Mouse (Mus musculus): ENCODE results near the gene Ntf5.

The Ntf5 gene

GRCm38 (mm10) chr7:45436444-45436843 is 22.9 kb downstream of the Ntf5 start:
- no peak for DNase-seq

DNA sequence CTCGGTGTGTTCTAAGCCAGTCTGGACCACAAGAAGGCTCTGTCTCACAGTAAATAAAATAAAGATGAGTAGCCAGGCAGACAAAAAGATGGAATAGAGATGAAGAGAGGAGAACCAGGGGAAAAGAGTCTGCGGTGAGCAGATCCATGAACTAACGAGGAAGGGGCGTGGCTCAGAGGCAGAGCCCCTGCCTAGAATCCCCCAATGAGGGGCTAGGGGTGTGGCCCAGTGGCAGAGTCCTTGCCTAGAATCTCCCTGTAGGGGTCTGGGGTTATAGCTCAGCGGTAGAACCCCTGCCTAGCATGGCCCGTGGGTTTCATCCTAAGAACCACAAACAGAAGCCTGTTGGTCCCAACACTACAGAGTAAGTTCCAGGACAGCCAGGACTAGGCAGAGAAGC is 23.6 kb downstream of the Ntf5 start:
- peak; percentile 64 for DNase-seq

- DNase-seq: peak; percentile 29
These were observed 24.2 kb downstream of the Ntf5 start, which contains the start of gene Ruvbl2 for GRCm38 (mm10) chr7:45437521-45438276. Gene Ruvbl2 (minus strand): TSS chr7:45438096.

GRCm38 (mm10) chr7:45443526-45444420 is 30.3 kb downstream of the Ntf5 start:
- DNase-seq: no peak

DNA sequence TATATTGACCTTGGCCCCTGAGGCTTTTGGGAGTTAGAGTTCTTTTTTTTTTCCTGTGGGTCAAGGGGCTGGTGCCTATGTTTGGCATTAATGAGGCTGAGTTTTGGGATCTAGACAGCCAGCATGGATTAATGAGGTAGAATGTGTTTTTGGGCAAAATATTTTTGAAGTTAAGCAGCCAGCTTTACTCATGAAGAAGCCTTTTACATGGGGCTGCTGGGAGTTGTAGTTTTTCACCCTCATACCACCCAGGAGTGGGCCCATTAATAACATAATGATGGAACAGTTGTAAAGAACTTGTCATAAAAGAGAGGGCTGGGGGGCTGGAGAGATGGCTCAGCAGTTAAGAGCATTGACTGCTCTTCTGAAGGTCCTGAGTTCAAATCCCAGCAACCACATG is 33.1 kb downstream of the Ntf5 start:
- DNase-seq: no peak

DNA sequence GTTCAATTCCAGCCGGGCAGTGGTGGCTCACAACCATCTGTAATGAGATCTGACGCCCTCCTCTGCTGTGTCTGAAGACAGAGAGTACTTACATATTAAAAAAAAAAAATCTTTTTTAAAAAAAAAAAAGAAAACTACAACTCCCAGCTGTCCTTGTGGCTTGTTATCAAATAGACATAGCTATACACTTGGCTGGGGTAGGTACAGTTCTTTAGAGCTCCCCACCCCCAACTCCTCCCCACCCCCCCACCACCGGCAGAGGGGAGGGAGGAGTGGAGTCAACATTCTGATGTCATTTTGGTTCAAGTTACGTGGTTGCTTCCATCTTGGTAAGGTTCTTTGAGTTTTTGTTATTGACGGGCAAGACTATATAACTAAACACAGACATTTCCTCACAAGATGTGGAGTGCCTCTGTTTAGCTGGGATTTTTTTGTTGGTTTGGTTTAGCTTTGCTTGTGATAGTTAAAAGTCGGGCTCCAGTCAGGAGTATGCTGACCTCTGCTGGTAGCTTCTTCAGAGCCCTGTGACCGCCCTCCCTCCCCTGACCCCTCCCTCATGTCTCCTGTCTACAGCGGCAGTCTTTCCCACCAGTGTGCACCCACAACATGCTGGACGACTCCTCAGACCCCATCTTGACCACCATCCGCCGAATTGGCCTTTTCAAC is 34.0 kb downstream of the Ntf5 start:
- peak; percentile 58 for DNase-seq

DNA sequence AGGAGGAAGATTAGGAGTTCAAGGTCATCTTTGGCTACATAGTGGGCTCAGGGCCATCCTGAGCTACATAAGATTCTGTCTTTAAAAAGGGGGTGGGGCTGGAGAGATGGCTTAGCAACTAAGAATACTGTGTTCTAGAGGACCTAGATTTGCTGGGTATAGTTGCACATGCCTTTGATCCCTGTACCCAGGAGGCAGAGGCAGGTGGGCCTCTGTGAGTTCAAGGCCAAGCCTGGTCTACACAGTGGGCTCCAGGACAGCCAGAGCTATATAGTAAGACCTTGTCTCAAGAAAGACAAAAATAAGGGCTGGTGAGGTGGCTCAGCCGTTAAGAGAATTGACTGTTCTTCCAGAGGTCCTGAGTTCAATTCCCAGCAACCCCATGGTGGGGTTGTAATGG is 36.5 kb downstream of the Ntf5 start:
- DNase-seq: no peak

DNA sequence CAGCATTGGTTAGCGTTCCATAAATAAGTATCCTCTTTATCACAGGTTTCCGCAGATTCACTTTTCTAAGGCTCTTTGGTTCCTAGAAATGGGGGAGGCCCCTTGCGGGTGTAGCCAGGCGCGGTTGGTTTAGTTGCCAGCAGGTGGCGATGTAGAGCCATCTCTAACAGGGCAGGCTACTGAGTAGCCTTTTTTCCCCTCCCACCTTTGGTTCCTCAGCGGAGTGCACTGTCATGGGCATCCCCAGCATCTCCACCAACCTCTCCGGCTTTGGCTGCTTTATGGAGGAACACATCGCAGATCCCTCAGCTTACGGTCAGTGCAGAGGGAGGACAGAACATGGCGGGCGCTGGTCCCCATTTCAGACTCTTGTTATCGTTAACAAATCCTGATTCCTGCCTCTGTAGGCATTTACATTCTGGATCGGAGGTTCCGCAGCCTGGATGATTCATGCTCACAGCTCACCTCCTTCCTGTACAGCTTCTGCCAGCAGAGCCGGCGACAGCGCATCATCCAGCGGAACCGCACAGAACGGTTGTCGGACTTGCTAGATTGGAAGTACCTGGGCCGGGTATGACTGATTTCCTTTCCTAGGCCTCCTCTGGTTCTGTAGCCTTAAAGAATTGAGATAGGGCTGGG is 38.0 kb downstream of the Ntf5 start:
- DNase-seq: peak; percentile 89

- no peak for DNase-seq
These were observed 41.5 kb downstream of the Ntf5 start for GRCm38 (mm10) chr7:45454971-45455370.

DNA sequence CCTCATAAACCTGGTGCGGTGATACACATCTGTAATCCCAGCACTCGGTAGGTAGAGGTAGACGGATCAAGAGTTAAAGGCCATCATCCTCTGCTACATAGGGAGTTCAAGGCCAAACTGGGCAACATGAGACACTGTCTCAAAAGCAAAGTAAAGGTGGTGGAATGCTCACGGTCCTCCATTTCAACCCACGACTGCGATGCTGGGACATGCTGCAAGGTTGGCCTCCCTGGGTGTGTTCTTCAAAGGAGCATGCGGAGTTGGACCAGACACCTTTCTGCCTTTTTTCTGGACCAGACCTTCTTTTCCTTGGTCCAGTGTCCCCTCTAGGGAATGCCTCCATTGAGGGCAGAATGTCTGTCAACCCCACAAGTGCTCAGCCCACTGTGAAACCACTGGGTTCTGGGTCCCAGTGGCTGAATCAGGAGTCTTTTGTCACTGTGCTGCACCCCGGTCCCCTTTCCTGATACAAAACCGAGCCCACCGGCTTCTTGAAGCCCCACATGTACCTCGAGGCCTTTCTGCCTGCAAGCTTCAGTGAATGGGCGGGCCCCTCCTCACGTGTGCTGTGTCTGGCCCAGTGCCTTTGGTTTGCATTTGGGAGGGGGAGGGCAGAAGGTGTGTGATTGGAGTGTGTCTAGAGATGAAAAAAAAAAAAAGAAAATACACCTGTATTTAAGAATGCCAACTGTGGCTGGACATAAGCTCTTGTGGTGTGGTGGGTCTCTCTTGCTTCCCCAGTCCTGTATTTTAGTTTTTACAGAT is 42.6 kb downstream of the Ntf5 start:
- no peak for DNase-seq

- DNase-seq: no peak
These were observed 43.3 kb downstream of the Ntf5 start for GRCm38 (mm10) chr7:45456721-45457203.

DNA sequence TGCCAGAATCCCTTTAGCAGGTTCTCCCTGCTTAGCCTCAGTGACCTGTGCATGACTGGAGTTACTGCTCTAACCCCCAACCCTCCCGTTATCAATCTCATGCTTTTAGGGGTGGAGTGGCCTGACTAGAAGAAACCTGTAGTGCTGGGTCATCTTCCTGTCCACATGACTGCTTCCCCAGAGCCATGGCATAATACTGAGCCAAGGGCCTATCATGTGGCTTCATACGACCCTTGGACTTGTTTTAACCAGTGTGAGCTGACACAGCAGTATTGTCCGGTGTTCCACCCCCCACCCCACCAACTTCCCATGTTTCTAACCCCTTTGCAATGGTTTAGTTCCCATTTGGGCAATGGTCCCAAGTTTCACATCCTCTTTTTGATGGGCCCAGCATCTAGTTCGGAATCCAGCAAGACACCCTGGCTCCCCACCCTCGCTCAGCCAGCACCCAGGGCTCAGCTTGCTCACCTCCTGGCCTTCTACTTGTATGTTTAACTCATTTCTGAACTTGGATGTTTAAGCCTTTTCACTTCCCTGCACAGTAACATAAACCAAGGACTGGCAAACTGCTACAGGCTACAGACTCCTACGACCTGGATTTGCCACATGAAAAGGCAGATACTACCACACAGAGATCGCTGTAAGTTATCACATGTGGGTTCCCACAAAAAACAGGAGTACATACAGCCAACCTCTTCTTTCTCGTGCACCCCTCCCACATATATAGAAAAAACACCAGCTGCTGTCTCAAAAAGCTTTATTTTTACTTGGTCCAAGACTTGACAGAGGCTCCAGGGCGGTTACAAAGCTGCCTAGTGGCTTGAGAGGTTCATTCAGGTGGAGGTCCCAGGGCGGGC is 43.9 kb downstream of the Ntf5 start:
- DNase-seq: no peak

- DNase-seq: peak; percentile 90
These were observed 45.5 kb downstream of the Ntf5 start for GRCm38 (mm10) chr7:45458748-45459563.

DNA sequence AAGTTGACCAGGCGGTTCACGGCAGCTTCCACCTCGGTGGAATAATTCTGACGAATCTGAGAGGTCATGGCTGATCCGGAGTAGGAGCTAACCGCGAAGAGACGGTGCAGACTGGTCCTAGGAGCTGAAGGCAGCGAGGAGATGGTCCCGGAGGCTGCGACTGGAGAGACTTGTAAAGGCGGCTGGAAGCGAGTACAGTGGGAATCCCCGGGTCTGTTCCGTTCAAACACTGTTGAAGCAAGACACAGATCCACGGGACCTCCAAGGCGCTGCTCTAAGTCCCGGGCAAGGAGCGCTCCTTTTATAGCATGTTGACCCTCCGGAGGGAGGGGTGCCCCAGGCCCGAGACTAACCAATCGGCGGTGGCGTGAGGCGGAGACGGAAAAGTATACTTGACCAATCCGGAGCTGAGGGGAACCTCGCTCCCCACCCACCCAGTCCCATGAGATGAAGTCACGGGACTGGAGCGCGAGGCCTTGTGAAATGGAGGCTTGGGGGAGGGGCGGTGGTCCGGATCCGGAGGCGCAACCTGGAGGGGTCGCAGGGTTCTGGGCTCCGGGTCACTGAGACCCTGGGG is 46.2 kb downstream of the Ntf5 start, which contains the start of gene Ftl1:
Ftl1 (minus strand) TSS at position 321 of the 577 bp plus-strand sequence.
- peak; percentile 99 for DNase-seq

- no peak for DNase-seq
These were observed 46.9 kb downstream of the Ntf5 start for GRCm38 (mm10) chr7:45460377-45460776.

DNA sequence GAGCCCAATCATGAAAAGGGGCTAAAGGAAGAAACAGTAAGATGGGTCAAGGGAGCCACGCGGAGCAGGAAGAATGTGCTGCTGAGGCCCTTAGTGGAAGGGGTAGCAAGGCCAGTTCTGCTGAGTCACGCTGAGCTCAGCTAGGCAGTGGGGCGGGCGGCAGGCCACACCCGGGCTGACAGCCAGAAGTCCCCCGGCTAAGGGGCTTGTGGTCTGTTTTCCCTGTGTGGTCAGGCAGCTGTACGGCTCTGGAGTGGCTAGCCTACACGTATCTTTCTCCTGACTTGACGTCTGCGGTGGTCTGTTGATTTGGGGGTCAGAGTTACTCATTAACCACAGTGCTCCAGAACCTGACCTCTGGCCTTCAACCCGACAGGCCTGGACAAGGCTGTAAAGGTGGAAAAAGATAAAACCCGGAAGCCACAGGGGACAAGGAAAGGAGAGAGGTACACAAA is 47.4 kb downstream of the Ntf5 start:
- DNase-seq: peak; percentile 68

GRCm38 (mm10) chr7:45461326-45461725 is 47.8 kb downstream of the Ntf5 start:
- peak; percentile 42 for DNase-seq

DNA sequence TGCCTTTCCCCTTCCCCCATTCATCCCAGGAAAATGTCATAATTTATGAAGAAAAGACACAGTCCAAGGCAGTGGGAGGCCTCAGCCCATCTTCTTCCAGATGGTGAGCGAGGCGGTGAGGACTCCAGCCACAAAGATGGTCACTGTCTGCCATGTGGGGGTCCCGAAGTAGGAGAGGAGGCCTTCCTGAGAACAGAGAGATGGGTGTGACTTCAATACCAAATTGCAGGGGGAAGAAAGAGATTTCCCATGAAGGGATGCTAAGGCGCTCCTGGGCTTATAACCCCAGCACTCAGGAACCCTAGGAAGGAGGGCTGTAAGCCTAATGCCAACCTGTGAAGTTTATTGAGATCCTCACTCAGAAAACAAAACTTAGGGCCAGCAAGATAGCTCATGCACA is 48.3 kb downstream of the Ntf5 start:
- DNase-seq: no peak

DNA sequence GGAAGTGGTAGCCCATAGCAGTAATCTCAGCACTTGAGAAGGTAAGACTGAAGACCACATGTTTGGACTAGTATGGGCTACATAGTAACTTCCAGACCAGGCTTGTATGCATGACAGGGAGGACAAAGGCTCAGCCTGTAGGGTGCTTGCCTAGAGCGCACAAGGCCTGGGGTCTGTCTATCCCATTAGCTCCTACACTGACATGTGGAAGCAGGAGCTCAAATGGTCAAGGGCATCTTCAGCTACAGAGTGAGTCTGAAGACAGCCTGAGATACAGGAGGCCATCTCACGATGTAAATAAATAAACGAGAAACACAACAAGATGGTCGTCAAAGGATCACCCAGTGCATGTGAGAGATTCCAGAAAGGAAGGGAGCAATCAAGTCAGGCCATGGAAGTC is 48.8 kb downstream of the Ntf5 start:
- DNase-seq: no peak

All from embryo, embryonic 11 days (tissue).